Mouse (Mus musculus): Measurements from ENCODE around the gene Hcst. TPM values are rescaled to one million over a fixed set of nuclear protein-coding genes. Genes with fewer than 3 reads are reported as not detected.

Hcst gene
- 11.5 and 53.7 TPM in 2 replicates for polyA plus RNA-seq (2012; rRNA removed; ENCODE audit: low replicate concordance)

DNA sequence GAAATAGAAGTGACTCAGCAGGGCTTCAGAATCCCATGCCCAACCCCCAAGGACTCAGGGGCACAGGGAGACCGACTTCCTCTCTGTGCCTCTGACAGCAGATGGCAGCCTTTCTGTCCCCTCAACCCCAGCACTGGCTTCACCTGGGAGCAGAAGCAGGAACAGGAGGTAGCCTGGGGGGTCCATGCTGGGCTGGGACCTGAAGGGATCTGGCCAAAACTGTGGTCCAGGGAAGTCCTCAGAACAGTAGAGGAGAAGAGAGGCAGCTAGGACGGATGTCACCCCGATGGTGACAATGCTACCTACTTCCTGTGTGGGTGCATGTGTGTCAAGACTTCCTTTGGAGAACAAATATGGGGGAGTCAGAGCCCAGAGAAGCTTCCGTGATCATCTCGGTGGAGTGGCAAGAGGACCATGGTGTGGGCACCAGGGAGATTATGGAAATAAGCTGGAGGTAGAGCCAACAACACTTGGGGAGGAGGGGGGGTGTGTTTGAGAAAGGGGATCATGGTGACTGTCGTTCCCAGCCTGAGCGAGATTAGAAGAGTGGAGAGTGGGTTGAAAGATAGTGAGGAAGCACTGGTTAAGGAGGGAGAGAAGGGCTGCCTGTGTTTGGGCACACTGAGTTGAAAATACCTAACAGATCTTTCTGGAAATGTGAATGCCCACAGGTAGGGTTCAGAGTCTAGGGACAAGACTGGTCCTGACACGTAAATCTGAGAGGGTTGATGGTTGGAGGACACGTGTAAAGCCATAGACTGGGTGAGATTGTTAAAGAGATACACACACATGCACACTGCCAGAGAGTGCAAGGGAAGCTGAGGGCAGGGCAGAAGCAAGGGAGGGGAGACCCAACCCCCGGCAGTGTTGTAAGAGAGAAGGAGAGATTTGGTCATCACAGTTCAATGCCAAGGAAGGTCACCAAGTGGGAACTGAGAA is at the start of gene Hcst:
Hcst (minus strand) TSS at position 294 of the 939 bp plus-strand sequence.

GRCm38 (mm10) chr7:30457629-30458330 is 38.1 kb upstream of the Hcst start, which contains the start of the genes Kirrel2 and Nphs1:
TSS of gene Kirrel2 (minus strand) at chr7:30457690.
TSS of gene Nphs1 (plus strand) at chr7:30458315.

GRCm38 (mm10) chr7:30444971-30445751 is 25.5 kb upstream of the Hcst start, which contains the start of gene Aplp1:
TSS of gene Aplp1 (minus strand) at chr7:30445535.

DNA sequence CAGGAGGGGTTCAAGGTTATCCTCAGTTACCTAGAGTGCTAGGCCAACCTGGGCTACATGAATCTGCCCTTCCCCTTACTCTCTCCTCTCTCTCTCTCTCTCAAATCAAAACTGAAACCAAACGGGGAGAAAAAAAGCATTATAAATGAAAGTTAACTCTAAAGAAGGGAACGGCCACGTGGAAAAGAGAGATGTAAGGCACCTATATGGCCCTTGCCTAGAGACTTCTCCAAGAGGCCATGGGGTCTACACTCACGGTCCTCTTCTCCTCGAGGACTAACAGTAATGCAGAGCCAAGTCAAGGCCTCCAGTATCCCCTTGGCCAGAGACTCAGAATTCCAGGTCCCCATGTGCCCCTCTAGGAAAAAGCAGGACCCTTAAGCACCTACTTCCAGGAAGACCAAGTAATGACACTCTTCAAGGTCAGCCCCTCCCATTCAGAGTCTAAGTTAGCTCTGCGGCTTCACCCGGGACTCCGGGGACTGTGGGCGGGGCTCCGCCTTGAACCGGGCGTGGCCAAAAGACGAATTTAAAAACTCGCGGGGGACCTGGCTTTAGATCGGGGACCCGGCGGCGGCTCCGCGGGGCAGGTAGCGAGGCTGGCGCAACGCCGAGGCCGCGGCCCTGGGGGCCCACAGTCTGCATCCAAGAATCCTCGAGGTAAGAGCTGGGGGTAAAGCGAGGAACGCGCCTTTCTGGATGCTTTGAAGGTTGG is 1.7 kb upstream of the Hcst start, which contains the start of gene Nfkbid:
Nfkbid (plus strand) TSS at position 558 of the 715 bp plus-strand sequence.

DNA sequence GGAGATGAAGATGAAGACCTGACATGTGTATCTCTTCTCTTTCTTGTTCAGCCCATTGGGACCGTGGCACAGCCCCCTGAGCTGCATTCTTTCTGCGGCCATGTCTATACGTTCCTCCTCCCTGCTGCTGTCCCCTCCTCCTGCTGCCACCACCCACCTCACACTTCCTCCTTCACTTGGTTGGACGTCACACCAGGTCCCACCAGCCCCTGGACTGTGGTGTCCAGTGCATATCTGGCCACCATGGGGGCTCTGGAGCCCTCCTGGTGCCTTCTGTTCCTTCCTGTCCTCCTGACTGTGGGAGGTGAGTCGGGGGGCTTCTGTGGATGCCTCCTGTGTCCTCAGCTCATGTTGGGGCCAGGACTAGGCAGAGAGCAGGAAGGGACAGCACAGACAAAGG is 6.1 kb downstream of the Hcst start, which contains the start of gene Tyrobp:
Tyrobp (plus strand) TSS at position 165 of the 400 bp plus-strand sequence.

Other genes starting within 250 kb of the Hcst start
- gene Cox7a1, start 235.7 kb downstream of the Hcst start, polyA plus RNA-seq (2012; rRNA removed; ENCODE audit: low replicate concordance): 40.1 and 164 TPM in 2 replicates
- 492 and 665 TPM in 2 replicates for gene Capns1, start 221.0 kb downstream of the Hcst start, polyA plus RNA-seq (2012; rRNA removed; ENCODE audit: low replicate concordance)
- gene Polr2i, start 187.9 kb downstream of the Hcst start, polyA plus RNA-seq (2012; rRNA removed; ENCODE audit: low replicate concordance): 76.0 and 78.7 TPM in 2 replicates
- 23.6 and 33.8 TPM in 2 replicates for gene Tbcb, start 187.6 kb downstream of the Hcst start, polyA plus RNA-seq (2012; rRNA removed; ENCODE audit: low replicate concordance)
- gene Ovol3, start 184.1 kb downstream of the Hcst start, polyA plus RNA-seq (2012; rRNA removed; ENCODE audit: low replicate concordance): not detected in 2 replicates
- gene Thap8, start 139.8 kb downstream of the Hcst start, polyA plus RNA-seq (2012; rRNA removed; ENCODE audit: low replicate concordance): 0.14 TPM in 1 of 2 replicates, not detected in the other
- 13.0 and 14.3 TPM in 2 replicates for gene Wdr62, start 139.4 kb downstream of the Hcst start, polyA plus RNA-seq (2012; rRNA removed; ENCODE audit: low replicate concordance)
- 3.8 and 4.8 TPM in 2 replicates for gene Clip3, start 128.1 kb downstream of the Hcst start, polyA plus RNA-seq (2012; rRNA removed; ENCODE audit: low replicate concordance)
- gene Alkbh6, start 111.1 kb downstream of the Hcst start, polyA plus RNA-seq (2012; rRNA removed; ENCODE audit: low replicate concordance): 154 and 160 TPM in 2 replicates
- gene Syne4, start 105.0 kb downstream of the Hcst start, polyA plus RNA-seq (2012; rRNA removed; ENCODE audit: low replicate concordance): 9.8 and 29.1 TPM in 2 replicates
- gene E130208F15Rik, start 98.1 kb downstream of the Hcst start, polyA plus RNA-seq (2012; rRNA removed; ENCODE audit: low replicate concordance): 1.2 and 2.4 TPM in 2 replicates
- gene Sdhaf1, start 96.0 kb downstream of the Hcst start, polyA plus RNA-seq (2012; rRNA removed; ENCODE audit: low replicate concordance): 32.9 and 60.3 TPM in 2 replicates
- 27.9 and 30.8 TPM in 2 replicates for gene Lrfn3, start 57.1 kb downstream of the Hcst start, polyA plus RNA-seq (2012; rRNA removed; ENCODE audit: low replicate concordance)
- gene Tyrobp, start 6.1 kb downstream of the Hcst start, polyA plus RNA-seq (2012; rRNA removed; ENCODE audit: low replicate concordance): 49.1 and 124 TPM in 2 replicates
- gene Nfkbid, start 1.9 kb upstream of the Hcst start, polyA plus RNA-seq (2012; rRNA removed; ENCODE audit: low replicate concordance): 5.3 and 8.6 TPM in 2 replicates
- 24.5 and 168 TPM in 2 replicates for gene Aplp1, start 25.7 kb upstream of the Hcst start, polyA plus RNA-seq (2012; rRNA removed; ENCODE audit: low replicate concordance)
- gene Kirrel2, start 37.8 kb upstream of the Hcst start, polyA plus RNA-seq (2012; rRNA removed; ENCODE audit: low replicate concordance): 0.39 TPM in 1 of 2 replicates, not detected in the other
- gene Nphs1, start 38.5 kb upstream of the Hcst start, polyA plus RNA-seq (2012; rRNA removed; ENCODE audit: low replicate concordance): 2.5 TPM in 1 of 2 replicates, not detected in the other
- 2.3 and 37.6 TPM in 2 replicates for gene Prodh2, start 73.8 kb upstream of the Hcst start, polyA plus RNA-seq (2012; rRNA removed; ENCODE audit: low replicate concordance)
- gene Arhgap33, start 115.2 kb upstream of the Hcst start, polyA plus RNA-seq (2012; rRNA removed; ENCODE audit: low replicate concordance): 10.8 and 15.1 TPM in 2 replicates
- 56.3 and 114 TPM in 2 replicates for gene Hspb6, start 132.3 kb upstream of the Hcst start, polyA plus RNA-seq (2012; rRNA removed; ENCODE audit: low replicate concordance)
- gene Proser3, start 132.4 kb upstream of the Hcst start, polyA plus RNA-seq (2012; rRNA removed; ENCODE audit: low replicate concordance): 3.6 and 5.5 TPM in 2 replicates
- 28.6 and 40.9 TPM in 2 replicates for gene Lin37, start 140.0 kb upstream of the Hcst start, polyA plus RNA-seq (2012; rRNA removed; ENCODE audit: low replicate concordance)
- 56.6 and 64.2 TPM in 2 replicates for gene U2af1l4, start 143.4 kb upstream of the Hcst start, polyA plus RNA-seq (2012; rRNA removed; ENCODE audit: low replicate concordance)
- gene Gm49396, start 143.5 kb upstream of the Hcst start, polyA plus RNA-seq (2012; rRNA removed; ENCODE audit: low replicate concordance): 0.55 and 1.2 TPM in 2 replicates
- 105 and 155 TPM in 2 replicates for gene Psenen, start 143.8 kb upstream of the Hcst start, polyA plus RNA-seq (2012; rRNA removed; ENCODE audit: low replicate concordance)
- 12.6 and 14.4 TPM in 2 replicates for gene Igflr1, start 145.6 kb upstream of the Hcst start, polyA plus RNA-seq (2012; rRNA removed; ENCODE audit: low replicate concordance)
- gene Kmt2b, start 168.9 kb upstream of the Hcst start, polyA plus RNA-seq (2012; rRNA removed; ENCODE audit: low replicate concordance): 31.9 and 38.5 TPM in 2 replicates
- gene Zbtb32, start 179.1 kb upstream of the Hcst start, polyA plus RNA-seq (2012; rRNA removed; ENCODE audit: low replicate concordance): 2.3 and 3.2 TPM in 2 replicates
- gene Upk1a, start 193.0 kb upstream of the Hcst start, polyA plus RNA-seq (2012; rRNA removed; ENCODE audit: low replicate concordance): 1.1 and 3.8 TPM in 2 replicates
- gene Cox6b1, start 206.3 kb upstream of the Hcst start, polyA plus RNA-seq (2012; rRNA removed; ENCODE audit: low replicate concordance): 382 and 584 TPM in 2 replicates
- not detected in 2 replicates for gene Etv2, start 216.0 kb upstream of the Hcst start, polyA plus RNA-seq (2012; rRNA removed; ENCODE audit: low replicate concordance)
- 73.7 and 104 TPM in 2 replicates for gene Rbm42, start 230.5 kb upstream of the Hcst start, polyA plus RNA-seq (2012; rRNA removed; ENCODE audit: low replicate concordance)
- gene Haus5, start 245.1 kb upstream of the Hcst start, polyA plus RNA-seq (2012; rRNA removed; ENCODE audit: low replicate concordance): 4.7 and 7.0 TPM in 2 replicates